Mouse (Mus musculus): ENCODE data around the gene Irs2.

Irs2 gene

DNA sequence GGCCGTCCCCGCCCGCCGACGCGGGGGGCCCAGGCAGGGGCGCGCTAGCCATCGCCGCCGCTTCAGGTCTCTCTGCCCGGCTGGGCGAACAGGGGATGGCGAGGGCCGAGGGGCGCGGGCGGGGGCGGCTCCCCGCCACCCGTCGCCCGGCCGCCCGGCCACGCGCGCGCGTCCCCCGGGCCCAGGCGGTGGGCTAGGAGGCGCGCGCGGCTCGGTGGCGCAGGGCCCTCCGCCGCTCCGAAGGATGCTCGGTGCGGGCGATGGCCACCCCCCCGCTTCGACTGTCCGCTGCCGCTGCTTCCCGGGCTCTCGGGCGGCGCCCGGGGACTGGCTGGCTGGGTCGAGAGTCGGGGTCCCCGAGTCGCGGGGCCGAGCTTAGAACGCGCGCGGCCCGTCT lies at the start of gene Irs2:
TSS of gene Irs2 (minus strand) at position 80 of the 397 bp plus-strand sequence.
- in situ Hi-C loops (cut with MseI, MboI), result loop anchor here (10.0 to 25.0 kb wide), 3 partner anchors 84 to 571 kb away; no protein-coding TSS in a partner anchor

DNA sequence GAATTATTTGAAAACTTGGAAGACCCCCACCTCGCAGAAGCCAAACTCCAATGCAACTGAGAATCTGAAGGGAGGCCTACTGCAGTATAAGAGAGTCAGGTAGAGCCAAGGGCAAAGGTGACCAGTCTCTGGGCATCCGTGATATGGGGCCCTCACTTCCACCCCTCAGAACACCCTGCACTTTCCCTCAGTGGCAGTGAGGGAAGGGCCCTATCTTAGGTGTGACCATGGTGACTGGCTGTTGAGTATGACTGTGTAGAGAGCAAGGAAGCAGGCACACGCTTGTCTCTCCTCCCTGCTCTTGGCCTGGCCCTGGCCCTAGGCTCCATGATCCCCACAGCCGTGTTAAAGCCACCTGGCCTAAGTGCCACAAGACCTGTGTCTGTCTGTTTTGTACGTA lies 48.4 kb upstream of the Irs2 start:
- in situ Hi-C loops (cut with MseI, MboI), result no loop called here

DNA sequence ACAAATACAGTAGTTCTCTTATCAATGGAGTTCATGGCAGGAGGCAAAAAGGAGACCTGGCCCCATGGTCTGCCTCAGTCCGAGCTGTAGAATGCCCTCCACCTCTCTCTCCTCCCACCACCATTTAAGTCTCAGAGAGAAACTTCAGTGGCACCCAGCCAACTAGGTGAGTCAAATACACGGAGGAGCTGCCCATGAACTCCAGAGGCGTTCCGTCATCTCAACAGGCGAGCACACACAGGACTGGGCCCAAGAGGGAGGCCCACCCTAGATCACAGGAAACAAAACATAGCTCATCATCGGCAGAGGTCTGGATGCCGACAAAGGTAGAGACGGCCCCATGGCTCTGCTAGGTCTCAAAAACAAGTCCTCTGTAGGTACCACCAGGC lies 47.9 kb upstream of the Irs2 start:
- in situ Hi-C loops (cut with MseI, MboI), result no loop called here

DNA sequence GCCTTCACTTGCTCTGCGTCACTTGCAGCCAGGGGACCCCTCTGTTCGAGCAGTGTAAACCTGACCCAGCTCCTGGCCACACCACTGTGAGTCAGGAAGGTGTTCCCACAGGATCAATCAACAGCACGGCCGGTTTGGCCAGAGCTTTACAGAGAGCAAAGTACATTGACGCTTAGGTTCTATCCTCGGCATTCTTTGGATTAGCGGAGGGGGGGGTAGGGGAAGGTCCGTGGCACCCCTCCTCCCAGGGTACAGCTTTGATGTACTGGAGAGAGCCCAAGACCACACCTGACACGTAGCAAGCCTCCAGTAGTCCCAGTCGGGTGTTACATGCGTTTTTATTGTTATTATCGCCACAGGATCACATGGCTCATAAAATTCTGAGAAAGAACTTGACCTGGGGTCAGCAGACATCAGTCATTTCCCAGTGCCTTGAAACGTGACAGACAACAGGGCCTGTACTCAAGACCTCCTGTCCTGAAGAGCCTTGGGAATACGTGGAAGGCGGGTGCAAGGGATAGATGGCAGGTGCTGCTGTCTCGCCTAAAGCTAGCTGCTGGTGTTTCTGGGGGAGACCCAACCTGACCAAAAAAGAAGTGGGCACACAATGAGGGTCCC lies 47.4 kb upstream of the Irs2 start:
- in situ Hi-C loops (cut with MseI, MboI), result no loop called here

DNA sequence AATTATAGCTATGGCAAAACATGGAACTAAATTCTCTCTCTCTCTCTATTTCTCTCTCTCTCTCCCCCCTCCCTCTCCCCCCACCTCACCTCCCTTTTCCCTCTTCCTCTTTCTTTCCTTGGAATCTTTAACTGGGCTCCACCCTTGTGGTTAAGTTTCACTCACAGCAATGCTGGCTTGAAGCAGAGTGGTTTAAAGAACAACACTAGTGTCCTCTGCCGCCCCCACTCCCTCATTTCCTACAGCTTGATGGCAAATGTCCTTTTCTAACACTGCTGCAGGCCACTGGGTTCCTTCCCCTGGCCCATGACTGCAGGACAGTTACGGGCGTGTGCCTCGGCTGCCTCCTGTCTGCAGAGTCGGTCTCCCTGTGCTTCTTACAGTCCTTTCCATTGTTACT lies 41.6 kb upstream of the Irs2 start:
- in situ Hi-C loops (cut with MseI, MboI), result loop anchor here in 1 of 2 experiments (25.0 kb wide), 1 partner anchor 613 kb away; no protein-coding TSS in a partner anchor

DNA sequence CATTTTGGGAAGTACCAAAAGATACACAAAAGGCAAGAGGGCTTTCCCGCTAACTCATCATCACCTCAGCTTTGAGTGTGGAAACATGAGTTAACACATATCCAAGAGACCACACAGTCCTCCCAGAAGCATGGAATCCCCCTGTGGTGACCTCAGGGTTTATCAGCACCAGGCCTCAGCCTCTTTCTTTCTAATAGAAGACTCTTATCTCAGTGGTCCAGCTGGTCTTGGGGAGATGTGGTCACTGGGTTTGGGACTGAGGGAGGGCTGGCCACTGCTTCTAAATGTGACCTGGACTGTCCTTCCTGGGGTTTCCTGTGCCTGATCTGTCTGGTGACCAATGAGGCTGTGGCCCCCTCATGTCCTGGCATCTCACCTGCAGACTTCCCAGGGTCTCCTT lies 39.6 kb upstream of the Irs2 start:
- in situ Hi-C loops (cut with MseI, MboI), result loop anchor here in 1 of 2 experiments (25.0 kb wide), 1 partner anchor 611 kb away; no protein-coding TSS in a partner anchor

DNA sequence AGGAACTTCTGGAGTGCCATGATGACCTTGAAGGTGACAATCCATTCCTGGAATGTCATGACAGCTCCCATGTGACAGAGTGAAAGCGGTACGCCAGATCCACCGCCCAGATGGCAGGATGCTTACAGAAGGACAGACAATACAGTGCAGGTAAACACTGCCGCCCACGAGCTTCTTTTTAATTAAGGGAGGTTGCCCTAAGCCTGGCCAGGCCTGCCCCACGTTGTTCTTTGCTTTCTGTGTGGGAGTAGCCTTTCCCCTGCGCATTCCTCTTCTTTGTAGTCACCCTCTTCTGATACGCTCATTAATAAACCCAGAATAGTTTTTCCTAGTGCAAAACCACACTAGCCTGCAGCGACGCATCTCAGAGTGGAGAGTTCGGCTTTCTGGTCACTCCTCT lies 36.4 kb upstream of the Irs2 start:
- in situ Hi-C loops (cut with MseI, MboI), result loop anchor here in 1 of 2 experiments (25.0 kb wide), 1 partner anchor 607 kb away; no protein-coding TSS in a partner anchor

DNA sequence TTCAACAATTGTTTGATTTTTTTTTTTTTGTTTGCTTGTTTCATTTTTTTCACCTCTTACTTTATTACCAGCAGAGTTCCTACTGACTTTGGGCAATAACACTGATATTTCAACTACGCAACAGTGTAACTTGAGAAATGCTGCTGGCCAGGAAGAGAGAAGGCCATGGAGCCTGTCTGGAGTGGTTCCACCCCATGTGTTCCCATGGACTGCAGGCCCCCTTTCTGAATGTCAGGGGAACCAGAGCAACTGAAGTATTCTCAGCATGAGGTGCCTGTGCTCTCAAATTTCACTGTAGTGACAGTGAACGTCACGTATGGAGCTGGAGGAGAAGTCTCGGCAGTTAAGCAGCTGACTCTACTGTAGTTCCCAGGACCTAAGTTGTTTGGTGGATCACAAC lies 35.3 kb upstream of the Irs2 start:
- in situ Hi-C loops (cut with MseI, MboI), result loop anchor here in 1 of 2 experiments (25.0 kb wide), 1 partner anchor 606 kb away; no protein-coding TSS in a partner anchor

DNA sequence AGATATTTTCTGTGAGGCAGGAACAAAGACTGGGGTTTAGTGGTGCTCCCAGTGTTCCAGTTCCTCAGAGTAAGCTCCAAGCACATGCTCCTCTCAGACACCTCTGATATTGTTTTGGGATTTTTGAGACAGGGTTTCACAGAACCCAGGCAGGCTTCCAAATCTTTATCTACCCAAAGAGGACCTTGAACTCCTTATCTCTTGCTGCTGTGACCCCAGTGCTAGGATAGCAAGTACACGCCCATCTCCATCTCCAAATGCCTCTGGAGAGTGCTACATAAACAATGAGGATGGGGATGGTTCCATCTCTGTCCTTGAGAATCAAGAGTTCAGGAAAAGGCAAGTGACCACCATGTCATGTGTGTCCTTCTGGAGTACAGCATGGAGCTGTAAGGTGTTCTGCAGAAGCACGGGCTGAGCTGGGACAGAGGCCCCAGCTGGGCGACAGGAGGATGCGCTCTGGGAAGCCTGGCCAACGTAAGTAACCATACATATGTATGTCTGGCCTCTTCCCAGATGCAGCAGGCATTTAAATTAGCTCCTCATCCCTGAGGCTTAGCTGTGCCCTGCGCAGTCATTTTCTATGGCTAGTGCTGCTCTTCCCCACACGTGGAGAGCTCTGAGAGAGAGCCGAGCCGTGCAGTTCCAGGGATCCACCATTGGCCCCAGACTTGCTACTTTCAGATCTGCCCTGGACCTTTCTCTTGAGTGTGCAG lies 34.8 kb upstream of the Irs2 start:
- in situ Hi-C loops (cut with MseI, MboI), result loop anchor here in 1 of 2 experiments (25.0 kb wide), 1 partner anchor 606 kb away; no protein-coding TSS in a partner anchor

DNA sequence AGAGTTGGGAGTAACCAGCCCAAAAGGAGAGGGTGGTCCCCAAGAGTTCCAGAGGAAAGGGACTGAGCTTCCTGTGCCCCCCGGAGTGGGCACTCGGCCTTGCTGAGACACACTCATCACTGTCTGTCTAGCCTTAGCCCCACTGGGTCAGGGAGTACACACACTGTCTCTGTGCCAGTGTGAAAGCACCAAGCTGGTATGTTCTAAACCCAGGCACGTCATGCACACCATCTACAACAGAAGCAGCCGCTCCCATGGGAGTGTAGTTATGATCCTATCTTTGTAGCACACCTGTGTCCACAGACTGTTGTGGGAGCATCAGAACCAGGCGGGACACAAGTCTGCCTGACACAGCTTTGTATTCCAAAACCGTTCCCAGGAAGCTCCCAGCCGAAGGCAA lies 31.8 kb upstream of the Irs2 start:
- in situ Hi-C loops (cut with MseI, MboI), result loop anchor here in 1 of 2 experiments (25.0 kb wide), 1 partner anchor 603 kb away; no protein-coding TSS in a partner anchor

DNA sequence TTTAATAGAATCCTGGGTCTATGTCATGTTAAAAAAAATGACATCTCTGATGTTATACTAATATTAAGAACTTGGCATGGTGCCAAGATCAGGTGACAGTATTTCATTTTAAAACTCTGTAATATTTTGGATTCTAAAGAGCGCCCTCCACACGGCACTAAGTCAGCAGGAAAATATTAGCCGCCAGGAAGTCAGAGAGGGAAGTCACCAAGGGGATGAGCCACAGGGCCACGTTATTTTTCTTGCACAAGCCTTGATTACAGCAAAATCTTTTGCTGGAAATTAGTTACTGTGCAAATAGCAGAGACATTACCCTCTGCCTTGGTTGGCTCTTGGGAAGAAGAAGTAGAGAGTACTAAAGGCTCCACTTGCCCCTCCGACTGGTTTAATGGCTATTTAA lies 30.5 kb upstream of the Irs2 start:
- in situ Hi-C loops (cut with MseI, MboI), result loop anchor here in 1 of 2 experiments (25.0 kb wide), 1 partner anchor 601 kb away; no protein-coding TSS in a partner anchor

DNA sequence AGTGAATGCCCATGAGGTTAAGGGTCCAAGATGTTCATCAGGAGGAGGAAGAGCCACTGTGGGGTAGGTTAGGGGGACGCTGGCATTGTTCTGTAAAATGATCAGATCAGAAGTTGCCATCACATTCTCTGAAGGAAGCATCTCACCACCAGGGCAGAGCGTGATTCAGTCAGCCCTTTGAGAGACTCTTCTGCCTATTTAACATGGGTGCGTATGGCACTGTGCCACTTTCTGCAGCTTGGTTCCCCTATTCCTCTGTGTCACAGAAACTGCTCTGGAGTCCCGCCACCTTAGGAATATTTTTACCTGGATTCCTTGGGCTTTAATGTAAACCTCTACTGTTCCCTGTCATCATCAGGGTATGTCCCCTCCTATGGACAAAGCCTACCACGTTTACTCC lies 30.1 kb upstream of the Irs2 start:
- in situ Hi-C loops (cut with MseI, MboI), result loop anchor here in 1 of 2 experiments (25.0 kb wide), 1 partner anchor 601 kb away; no protein-coding TSS in a partner anchor

DNA sequence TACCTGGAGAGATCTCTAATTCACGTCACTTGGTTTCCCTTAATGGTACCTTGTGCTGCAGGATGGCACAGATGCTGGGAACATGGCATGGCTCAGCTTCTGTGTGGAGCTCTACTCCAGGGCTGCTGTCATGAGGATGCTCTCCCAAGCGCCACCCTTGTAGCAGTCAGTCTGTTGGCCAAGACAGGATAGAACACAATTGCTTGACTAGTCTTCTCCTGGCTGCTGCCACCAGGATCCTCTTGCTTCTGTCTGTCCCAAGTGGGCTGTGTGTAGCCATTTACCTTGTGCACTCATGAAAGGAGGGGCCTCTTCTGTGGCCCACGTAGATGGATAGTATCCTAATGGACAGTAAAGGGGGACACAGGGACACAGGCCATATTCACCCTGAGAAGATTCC lies 28.5 kb upstream of the Irs2 start:
- in situ Hi-C loops (cut with MseI, MboI), result loop anchor here in 1 of 2 experiments (25.0 kb wide), 1 partner anchor 599 kb away; no protein-coding TSS in a partner anchor

DNA sequence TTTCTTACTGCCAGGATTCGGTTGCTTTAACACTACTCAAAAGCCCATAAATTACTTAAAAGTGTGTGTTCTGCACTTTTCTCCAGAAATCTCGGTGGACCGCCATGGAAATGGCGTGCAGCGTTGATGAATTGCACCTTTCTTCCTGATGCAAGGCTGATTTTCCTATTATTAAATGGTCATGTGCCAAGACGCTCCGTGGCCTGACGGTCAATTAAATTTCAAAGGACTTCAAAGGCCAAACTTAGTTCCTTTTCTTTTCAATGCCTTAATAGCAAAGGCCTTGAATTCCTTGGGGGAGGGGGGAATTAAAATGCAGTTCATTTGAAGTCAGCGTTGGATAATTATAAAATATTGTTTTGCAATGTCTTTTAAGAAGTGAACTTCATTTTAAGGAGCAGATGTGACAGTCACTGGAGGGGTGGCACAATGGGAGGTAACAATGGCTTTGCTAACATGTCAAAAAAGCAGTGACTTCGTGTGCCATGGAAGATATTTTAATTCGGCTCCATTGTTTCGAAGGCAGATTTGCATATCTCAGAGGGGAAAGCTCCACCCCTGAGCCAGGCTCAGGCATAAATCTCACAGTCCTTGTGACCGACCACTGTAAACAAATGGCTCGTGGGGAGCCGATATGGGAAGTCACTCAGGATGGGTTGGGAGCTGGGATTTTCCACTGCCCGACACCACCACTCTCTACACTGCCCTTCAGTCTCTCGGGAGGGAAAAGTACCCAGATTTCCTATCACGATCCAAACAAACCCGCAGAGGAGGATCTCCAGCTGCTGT lies 27.6 kb upstream of the Irs2 start:
- in situ Hi-C loops (cut with MseI, MboI), result loop anchor here in 1 of 2 experiments (25.0 kb wide), 1 partner anchor 599 kb away; no protein-coding TSS in a partner anchor

DNA sequence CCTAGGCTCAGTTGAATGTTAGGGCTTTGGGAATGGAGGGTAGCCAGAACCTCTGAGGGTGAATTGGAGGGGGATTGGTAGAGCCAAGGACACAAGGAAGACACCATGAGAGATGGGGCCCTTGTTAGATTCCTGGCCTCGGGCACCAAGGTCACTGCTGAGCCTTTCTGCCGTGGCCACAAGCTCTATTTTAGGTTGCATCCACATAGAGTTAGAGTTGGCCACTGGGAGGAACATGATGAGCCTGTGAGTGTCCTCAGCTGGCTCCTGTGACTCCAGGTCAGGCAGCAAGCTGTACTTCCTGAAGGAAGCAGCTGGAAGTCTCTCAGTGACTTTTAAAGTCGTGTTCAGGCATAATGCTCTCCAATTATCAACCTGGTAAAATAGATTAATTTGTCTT lies 16.6 kb upstream of the Irs2 start:
- in situ Hi-C loops (cut with MseI, MboI), result loop anchor here (25.0 kb wide), 1 partner anchor 588 kb away; no protein-coding TSS in a partner anchor

DNA sequence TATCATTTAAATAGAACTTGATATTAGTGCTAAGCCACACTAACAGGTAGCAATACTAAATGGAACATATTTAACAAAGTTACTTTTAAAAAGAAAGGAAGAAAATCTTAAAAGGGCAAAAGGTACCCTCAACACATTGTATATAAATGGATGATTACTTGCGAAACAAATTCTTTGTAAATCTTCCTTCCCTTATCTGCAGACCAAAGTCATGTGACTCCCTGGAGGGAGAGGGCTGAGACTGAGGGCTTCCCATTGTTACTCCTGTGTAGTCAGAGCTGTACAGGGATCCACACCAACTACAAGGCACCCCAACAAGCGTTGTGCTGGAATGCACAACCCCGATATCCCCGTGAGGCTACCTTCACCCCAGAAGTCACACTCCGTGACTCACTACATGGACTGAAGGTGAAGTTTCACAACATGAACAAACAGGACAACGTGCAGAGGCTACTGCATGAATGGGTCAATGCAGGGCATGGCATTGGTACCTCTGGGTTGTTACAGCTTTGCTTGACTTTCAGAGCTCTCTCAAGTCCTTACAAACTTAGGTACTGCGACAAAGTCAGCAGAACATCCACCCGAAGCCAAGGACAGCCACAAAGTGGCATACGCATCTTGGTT lies 12.8 kb upstream of the Irs2 start:
- in situ Hi-C loops (cut with MseI, MboI), result loop anchor here in 1 of 2 experiments (25.0 kb wide), 1 partner anchor 584 kb away; no protein-coding TSS in a partner anchor

DNA sequence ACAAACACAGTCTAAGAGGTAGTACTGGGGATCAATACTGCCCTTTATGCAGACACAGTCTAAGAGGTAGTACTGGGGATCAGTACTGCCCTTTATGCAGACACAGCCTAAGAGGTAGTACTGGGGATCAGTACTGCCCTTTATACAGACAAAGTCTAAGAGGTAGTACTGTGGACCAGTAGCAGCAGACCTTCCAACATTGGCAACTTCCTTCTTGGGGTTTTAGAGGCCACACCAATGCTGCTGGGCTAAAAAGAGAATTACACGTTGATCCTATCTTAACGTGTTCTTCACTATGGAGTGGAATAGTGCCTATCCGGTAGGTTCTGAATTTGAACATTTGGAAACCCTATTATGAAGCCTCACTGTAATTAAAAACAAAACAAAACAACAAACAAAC lies 7.4 kb upstream of the Irs2 start:
- in situ Hi-C loops (cut with MseI, MboI), result loop anchor here (10.0 to 25.0 kb wide), 3 partner anchors 159 to 578 kb away; no protein-coding TSS in a partner anchor

DNA sequence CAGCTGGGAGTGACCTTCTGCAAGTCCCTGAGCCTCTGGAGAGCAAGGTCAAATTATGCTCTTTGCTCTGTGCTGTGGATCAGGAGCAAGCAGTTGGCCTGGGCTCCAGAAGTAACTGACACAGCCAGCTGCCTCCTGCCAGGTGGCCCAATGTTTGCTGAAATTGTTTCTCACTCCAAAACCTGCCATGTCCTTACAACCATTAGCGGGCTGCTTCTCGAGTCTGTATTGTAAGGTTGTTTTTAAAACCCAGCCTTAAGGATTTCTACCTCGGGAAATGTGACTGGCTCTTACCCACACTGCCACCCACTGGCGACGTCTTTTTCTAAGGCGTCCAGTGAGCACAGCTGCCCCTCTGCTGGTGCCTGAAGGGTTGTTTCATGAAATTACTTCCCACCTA lies 5.0 kb upstream of the Irs2 start:
- in situ Hi-C loops (cut with MseI, MboI), result loop anchor here (10.0 to 25.0 kb wide), 3 partner anchors 162 to 576 kb away; no protein-coding TSS in a partner anchor

DNA sequence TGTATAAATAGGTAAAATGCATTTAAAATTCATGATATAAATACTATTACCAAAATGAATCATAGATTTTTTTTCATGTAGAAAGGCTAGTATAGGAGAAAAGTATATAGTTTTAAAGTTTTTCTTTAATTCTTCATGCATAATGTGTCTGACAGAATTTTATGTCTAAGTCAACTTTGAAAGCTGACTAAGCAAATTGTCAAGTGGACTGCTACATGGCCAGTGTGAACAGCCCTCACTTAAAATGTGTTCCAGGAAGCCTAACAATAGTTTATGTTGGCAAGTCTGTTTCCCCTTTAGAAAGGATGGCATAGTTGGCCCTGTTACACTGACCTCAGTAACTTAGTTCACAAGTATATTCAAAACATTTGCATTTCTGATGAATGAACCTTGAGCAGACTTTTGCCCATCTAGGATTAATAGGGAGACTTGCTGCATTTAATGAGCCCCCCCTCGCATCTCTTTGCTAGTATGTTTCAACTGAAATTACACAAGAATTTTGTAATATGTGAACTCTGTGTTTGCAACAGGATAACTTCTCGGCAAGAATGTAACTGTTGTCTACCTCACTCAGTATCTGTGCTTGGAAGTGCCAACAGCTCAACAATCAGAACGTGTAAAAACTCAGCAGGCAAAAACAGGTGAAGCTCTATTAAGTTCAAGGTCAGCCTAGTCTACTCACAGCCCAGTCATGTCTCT lies 3.7 kb upstream of the Irs2 start:
- in situ Hi-C loops (cut with MseI, MboI), result loop anchor here (10.0 to 25.0 kb wide), 3 partner anchors 163 to 575 kb away; no protein-coding TSS in a partner anchor

Data from mouse trophoblast stem cell (cell line).